Mouse (Mus musculus) neutrophil, adult 5-6 weeks (primary cell): Measurements from ENCODE around the gene Cdk6. TPM values are rescaled to one million over a fixed set of nuclear protein-coding genes. Genes with fewer than 3 reads are reported as not detected.

Source experiments
- ATAC-seq: fragments of 151-379, 151-347 bp; 2 replicates; pipeline ENCODE4 v1.8.0; 2017; ENCODE audit warnings: mild to moderate bottlenecking, moderate TSS enrichment; ENCODE audit not compliant: insufficient number of reproducible peaks, poor library complexity, low FRiP score, severe bottlenecking; ENCODE audit errors: extremely low read depth
- total RNA-seq: library from RNA; stranded (forward); fragments of 200-1000 nt; gene quantifications from 2 replicates; pipeline ENCODE4 v1.2.3, GENCODE M21; 2017

Cdk6 gene
- total RNA-seq, 1 experiment from 2014 or later = 11.4 TPM

DNA sequence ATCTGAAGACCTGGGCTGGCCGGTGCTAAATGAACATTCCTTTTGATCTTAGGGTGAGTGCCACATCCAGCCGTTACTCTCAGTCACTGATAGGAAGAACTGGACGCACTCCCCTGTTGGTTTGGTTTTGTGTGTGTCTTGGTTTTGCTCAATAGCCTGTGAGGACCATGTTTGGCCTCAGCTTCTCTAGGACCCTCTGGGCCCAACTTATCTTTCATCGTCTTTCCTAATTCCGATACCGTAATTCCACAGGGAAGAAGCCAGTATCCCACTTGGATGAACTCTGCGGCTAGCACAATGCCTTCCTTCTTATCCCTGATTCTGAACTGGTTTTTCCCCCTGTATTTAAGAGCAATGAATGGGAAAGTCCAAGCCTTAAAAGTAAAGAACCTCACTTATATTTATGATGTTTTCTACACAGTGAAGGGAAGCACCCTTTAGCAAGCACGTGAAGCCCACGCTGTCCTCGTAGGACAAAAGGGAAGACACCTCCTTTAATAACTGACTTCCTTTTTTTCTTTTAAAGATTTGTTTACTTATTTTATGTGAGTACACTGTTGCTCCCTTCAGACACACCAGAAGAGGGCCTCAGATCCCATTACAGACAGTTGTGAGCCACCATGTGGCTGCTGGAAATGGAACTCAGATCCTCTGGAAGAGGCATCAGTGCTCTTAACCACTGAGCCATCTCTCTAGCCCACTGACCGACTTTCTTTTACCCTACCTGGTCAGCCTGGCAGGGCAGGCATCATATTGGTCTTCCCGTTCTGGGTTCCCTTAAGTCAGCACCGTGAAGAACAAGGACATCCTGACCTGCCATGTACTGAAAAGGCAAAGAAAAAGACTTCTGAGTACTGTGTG lies 151.7 kb downstream of the Cdk6 start:
- no peak for ATAC-seq

DNA sequence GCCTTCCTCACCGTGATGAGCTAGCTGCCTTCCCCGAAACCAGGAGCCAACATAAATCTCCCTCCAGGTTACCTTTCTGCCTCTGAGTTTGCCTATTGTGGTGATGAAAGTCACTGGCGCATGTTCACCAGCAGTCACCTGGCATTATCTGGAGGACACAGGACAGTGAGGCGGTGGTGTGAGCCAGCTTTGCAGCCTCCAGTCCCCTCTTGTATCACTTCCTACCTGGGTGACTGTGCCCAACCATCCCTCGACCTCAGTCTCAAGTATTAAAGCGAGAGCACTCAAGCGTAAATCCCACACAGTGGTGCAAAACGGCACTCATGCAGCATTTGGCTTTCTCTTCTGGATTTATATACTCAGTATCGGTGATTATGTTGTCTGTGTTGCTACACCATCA lies 152.7 kb downstream of the Cdk6 start:
- peak; percentile 47 for ATAC-seq

DNA sequence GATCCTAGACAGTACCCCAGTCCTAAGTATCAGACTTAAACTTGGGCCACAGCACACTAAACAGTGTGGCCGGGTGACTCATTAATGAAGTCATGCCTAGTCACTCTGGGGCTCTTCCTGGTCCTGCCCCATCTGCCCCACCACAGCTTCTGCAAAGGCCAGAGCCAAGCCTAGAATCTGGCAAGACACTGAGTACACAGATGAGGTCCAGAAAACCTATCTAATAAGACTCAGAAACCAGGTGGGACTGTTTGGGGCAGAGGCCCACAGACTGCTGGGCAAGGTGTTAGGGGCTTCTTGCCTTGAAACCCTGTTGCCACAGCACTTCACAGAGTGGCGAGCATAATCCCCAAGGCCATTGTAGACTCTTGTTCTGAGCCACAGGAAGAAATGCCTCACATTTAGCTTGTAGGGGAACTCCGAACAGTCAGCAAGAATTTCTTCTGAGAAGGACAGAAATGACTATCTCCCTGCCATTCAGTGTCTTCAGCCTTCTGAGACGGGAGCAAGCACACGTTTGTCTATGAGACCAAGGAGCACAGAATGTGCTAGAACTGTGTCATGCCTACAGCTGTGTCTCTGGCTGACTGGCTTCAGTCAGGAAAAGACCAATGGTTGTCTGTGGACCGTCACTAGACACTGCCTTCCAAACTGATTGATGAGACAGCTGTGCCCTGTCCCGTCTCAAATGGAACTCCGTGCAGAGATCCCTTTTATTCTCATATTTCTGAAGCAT lies 153.3 kb downstream of the Cdk6 start:
- peak; percentile 88 for ATAC-seq

DNA sequence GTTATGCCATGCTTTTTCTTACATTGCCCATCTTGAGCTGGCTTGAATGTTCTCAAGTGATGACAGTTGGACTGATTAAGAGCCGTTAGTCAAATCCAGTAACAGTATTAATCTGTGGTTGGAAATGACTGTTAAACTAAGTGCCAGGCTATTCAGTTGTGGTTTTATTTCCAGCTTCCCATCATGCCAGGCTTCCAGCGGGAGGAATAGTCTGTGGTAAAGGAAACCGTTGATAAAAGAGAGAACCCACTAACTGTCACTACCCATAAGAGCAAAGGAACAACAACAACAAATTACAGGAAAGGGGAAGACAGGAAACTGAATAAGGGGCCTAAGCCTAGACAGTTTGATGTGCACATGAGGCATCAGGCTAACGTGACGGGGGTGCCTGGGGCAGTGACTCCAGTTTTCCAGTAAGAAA lies 156.2 kb downstream of the Cdk6 start:
- no peak for ATAC-seq

DNA sequence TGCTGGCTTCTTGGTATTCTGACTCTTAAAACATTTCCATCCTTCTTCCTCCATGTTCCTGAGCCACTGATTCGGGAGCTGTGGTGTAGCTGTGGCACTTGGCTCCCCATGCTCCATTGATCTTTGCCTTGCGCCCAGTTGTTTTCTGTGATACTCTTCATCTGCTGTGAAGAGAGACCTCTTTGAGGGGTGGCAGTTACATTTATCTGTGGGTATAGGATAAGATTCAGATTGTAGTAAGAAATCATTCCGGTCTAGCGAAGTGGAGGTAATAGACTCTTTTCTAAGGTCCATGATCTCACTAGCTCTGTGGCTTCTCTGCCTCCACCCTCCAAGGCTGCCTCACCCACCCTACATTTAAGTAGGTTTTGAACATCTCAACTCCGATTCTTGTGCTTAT lies 159.0 kb downstream of the Cdk6 start:
- ATAC-seq = no peak

DNA sequence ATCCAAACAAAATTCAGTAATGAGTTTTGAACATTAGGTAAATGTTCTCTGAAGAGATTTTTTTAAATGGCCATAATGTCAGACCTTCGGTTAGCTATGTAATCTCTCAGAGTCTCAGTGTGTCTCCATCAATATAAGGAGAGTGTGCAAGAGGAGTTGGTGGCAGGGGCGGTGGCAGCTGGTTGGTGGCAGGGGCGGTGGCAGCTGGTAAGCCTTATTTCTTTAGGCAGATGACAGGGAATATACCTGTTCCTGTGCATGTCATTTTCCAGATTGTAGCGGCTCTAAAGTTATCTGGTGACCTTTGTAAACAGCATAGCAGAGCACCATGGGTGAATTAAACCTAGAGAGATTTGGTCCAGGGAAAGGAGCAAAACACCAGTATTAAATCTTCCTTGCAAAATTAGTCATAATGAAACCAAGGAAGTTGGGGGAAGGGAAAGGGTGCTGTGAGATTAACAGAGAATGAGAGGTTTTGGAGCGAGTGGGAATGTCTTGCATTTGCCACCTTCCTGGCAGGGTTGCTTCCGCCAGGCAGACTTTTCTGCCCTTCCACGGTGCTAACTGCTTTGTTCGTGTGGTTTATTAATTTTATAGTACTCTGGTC lies 159.8 kb downstream of the Cdk6 start:
- ATAC-seq = no peak

DNA sequence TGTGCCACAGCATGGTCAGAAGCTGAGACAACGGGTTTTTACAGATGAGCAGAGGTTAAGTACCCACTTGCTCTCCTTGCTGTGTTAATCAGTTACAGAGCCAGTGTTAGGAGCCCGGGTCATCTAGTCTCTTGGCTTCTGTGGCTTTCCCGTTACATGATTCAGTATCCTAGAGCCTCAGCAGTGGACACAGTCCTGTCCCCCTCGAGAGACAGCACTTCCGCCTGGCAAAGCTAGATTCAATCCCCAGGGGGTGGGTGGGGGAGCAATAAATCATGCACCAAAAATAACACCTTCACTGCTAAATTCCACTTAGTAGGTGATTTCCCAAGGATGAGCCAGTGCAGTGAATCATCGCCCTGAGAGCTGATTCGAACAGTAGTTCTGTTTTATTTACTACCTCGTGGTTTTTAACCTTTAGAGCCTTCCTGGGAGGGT lies 160.3 kb downstream of the Cdk6 start:
- peak; percentile 40 for ATAC-seq

DNA sequence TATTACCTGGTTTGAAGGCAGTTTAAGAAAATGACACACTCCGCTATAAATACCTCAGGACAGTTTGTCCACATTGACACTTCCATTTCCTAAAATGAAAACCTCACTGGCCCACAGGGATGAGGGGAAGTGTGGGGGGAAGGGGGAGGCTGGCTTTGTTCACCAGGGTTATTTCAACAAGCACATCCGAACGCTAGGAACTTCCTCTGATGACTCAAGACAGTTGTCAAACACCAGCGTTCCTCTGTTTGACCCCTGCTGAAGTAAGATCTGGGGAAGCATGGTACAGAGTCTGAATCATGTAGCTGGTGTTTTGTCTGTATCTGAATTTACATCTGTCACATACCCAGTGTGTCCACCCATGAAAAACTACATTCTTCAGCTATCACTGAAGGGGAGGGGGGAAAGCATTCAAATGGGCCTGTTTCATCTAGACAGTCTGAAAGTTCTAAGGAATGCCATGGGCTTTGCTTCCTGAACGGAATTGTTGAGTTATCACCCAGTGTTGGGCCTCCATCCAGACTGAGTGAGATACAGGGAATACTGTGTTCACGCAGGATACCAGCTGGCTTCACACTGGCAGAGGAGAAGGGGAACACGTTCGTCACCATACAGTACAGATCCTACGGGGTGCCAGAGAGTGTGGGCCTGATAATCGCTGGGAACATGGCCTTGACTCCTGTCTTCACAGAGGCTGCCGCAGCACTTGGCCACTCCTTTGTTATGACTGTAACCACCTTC lies 161.5 kb downstream of the Cdk6 start:
- peak; percentile 70 for ATAC-seq

DNA sequence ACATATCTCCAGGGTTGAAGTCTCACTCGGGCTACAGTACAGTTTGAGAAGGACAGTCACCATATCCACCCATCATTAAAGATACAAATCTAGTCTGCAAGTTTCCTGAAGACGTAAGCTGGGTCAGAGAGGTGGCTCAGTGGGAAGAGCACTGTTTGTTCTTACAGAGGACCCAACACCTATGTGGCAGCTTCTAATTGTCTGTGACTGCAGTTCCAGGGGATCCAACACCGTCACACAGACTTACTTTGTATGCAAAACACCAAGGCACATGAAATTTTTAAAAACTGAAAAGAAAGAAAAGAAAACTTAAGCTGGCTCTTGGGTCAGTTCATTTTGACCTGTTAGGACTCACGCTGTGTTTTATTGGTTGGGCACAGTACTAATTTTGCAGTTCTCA lies 162.1 kb downstream of the Cdk6 start:
- ATAC-seq = no peak

DNA sequence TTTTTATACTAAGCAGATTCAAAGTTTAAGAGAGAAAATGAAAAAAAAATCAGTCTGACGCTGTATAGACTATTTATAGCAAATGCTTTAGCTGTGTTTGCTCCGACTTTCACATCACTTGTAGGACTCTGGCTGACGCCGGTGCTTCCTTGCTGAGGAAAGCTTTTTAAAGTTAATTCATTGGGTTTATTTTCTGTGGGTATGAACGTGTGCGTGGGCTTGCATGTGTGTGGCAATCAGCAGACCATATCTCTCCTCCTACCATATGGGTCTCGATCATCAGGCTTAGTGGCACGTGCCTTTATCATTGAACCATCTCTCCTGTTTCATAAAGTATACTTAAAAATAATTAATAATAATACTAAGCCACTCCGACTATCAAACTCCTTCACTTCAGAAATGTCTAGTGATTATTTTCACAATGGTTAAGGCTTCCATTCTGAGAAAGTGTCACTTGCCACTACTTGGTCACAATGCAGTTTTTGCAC lies 162.6 kb downstream of the Cdk6 start:
- no peak for ATAC-seq

DNA sequence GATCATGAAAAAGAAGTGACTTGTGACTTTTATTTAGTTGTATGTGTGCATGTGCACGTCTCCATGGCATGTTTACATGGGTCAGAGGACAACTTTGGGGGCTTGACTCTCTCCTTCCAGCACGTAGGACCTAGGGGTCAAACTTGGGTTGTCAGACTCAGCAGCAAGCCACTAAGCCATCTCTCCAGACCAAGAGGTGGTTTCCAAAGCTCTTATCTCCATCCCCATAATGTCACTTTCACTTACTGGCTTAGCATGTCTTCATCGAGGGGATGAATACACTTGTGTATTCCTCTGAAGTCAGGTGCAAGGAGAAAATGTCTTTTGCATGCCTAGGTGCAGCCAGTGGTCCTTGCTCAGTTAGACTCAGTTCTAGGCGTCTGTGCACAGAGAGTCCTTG lies 163.2 kb downstream of the Cdk6 start:
- ATAC-seq = no peak

DNA sequence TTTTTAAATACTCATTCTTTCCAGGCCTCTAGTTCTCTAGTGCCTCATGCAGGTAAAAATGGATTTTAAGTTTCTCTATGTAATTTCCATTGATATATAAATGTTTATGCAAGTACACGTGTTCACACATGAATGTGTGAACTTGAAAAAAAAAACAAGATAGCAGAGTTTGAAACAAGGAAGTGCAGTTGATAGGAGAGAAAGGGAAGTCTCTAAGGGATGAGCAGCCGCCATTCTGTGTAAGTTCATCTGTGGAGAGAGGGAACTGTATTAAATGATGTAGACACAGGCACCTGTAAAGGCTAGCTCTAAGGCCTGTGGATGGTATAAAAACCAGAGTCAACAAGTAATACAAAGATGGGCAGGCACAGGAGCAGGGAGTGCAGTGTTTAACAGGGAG lies 164.3 kb downstream of the Cdk6 start:
- ATAC-seq = no peak

DNA sequence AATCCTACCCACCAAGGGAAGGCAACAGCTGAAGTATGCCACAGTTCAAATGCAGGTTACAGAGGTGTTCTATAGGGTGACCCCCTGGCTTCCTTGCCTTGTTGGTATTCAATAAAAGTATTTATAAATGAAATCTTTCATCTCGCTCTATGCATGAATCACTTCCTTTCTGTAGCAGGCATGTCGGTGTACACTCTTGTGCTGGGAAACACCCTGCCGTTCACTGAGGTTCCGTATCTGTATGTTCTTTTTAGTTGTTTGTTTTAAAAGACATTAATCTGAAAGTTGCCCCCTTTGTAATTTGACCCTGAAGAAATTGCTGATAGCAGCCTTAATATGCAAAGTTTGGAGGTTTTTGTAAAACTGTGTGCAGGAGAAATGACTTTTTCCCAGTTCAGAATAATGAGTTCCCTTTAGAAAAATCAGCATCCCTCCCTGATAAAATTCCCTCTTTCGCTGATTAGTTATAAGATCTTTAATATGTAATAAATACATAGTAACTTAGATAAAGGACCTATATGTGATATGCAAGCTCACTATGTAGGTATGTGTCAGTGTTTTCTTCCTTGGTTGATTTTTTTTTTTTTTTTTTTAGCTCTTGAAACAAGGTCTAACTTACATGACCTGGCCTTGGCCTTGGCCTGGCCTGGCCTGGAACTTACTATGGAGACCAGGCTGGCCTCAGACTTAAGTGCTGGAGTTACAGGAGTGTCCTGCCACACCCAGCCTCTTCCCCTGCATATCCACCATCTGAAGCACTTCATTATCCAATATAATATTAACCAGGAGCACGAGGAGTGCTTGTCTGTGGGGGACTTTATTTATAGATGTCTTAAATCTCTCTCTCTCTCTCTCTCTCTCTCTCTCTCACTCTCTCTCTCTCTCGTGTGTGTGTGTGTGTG lies 167.4 kb downstream of the Cdk6 start:
- ATAC-seq = no peak

DNA sequence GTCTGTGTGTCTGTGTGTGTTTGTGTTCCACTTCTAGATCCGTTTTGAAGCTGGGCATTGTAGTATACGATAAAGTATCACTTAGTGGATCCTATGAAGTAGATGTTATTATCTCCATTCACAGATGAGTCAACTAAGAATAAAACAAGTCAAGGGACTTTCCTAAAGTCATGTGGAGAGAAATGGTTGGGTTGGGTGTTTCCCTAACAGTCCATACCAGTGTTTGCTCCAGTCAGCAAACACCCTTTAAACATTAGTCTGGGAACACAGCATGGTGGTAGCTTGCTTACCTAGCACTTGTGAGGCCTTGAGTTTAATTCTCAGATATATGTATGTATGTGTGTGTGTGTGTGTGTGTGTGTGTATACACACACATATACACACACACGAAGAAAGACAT lies 168.2 kb downstream of the Cdk6 start:
- no peak for ATAC-seq

DNA sequence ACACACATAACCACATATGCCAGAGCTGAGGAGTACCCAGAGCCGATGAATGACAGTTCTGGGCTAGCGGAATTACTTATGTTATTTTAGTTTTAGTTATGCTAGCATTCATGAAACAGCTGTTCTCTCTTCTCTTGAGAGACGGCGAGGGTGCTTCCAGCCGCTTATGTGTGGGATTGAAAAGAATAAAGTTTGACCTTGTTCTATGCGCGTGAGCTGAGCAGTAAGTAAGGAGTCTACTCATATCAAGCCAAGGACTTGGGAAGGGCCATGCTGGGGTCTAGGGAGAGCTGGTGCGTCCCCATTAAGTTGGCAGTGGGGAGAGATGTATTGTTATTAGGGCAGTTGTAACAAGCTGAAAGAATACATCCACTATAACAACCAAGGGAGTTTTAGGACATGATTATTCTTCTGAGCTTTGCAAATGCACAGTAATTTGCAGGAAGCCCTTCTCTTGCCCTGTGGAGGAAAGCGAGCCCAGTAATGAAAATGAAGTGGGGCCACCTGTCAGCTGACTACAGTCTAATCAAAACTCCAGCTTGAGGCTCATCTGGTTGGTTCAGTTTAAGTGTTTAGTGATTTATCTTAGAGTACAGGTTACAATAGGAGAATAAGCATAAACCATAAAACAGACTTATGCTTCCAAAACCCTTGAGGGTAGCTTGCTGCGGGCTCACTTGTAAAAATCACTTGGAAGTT lies 170.0 kb downstream of the Cdk6 start:
- no peak for ATAC-seq

DNA sequence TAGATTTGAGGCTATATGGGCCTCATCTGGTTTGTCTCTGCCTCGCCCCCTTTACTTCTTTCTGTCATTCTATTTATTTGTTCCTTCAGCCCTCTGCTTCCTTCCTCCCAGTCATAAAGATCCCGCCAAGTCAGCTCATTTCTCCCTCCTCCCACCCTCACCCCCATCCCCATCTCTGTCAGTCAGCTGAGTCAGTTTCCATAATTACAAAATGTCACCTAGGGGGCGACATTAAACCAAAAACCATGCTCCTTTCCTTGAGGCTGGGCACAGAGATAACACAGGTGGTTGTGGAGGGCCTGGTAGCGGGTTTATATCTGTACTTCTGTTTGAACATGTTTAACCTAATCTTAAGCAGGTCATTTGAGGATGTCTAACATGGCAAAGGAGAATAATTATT lies 171.3 kb downstream of the Cdk6 start:
- 0 out of 2 replicates have a peak, but pooled peaks have one; percentile 25 for ATAC-seq

DNA sequence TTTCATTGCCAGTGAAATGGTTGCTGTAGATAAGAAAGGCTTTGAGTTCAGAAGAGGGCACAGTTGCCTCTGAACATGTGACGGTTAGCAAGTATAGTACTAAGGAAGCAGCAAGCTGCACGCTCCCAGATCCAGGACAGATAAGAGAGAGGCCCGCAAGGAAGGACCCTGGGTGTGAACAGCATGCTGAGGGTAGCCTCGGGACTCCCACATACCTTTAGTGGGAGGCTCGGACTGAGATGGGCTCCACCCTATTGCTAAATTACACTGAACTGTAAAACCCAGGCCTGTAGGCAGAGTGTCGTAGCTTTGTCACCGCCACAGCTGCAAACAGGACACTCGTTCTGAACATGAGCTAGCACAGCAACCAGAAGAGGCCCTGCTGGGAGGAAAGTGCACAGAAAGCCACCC lies 173.6 kb downstream of the Cdk6 start:
- ATAC-seq = no peak

DNA sequence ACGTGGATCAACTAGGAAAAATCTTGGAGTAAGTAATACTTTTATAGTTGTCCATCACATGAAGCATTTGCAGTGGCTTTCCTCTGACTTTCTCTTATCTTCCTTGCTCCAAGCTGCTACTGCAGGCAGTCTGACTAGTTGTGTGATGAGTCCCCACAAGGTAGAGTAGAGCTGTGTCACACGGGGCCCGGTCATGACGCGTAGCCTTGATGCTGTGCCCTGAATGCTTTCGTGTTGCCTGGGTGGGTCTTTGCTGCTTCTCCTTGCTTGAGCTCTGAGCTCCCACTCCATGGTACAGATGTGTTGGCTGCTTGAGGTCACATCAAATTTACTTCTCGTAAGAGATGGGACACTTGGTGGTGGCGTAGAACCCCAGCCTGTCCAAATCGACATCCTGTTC lies 174.2 kb downstream of the Cdk6 start:
- ATAC-seq = no peak
